Mouse (Mus musculus) hindlimb bud, embryonic 11.5 days (tissue): ENCODE data around the gene Gm4297.
"Not testable (repeated sequence)": the region's sequence is repeated elsewhere in the genome, so short reads cannot be mapped to it uniquely, and the experiment has no call there.

Experiments
- DNase-seq: peaks from one replicate; pipeline ENCODE4 v3.0.0-alpha.2; 2012; ENCODE audit warnings: low read depth, low spot score; ENCODE audit errors: extremely low spot score

The Gm4297 gene

DNA sequence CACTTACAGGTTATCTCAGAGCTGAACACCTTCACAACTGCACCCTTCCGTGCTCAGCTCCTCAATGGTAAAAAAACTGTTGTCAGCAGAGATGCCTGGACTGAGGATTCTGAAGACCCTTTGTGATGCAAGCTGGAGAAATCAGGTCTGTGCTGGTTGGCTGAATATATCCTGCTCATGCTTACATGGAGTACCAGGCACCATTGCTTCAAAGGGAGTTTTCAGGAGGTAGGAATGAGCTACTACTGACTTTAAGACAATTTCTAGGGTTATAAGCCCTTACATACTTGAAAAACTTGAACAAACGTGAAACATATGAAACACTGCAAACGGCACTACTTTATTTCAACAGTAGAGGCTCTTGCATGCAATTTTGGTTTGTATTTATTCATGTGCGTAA is at the start of gene Gm4297:
Gene Gm4297 (minus strand): TSS at position 101 of the 400 bp plus-strand sequence.
- DNase-seq, result not testable (repeated sequence)
